ENCODE assay signal across 20 mouse cellular contexts in the genomic region with DNA sequence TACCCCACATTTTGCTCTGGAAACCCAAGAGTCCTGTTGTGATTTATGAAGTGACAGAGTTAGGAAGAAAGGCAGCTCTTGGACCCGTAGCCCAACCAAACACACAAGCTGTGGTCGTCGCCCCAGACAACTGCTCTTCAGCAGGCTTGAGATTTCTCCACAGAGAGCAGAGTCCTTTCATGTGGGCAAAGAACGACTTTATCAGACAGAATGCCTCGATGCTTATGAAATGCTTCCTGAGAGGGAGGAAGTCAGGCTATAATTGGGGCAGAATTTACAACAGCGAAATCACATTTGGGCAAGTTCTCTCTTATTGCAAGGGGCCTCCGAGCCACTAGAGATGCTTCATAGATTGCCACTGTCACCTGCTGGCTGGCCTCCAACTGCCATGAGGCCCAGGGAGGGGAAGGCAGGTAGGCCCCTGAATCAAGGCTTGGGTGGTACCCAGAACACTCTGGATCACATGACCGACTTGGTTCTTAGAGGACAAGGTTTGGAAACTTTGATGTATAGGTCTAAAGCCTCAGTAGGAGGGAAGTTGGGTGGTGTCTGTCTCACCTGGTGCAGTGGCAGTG. TPM values are rescaled to one million over a fixed set of nuclear protein-coding genes. Genes with fewer than 3 reads are reported as not detected.
A peak's percentile ranks its signal among the peaks of the same experiment; 100 is the strongest.
DNase-seq lines count a peak whose midpoint lies in the region; ATAC-seq lines count a peak whose summit lies in the region.
"Had no signal": no experiment of that assay in that cellular context is flagged by ENCODE, and none has a peak within 500 bp of the region (broad histone marks: within the 10 kb centered on the region; RNA-seq: fewer than 3 reads in every experiment).

No protein-coding gene starts in this region.

- H3K27me3 ChIP-seq in hindbrain, embryonic 10.5 days (ENCODE audit: insufficient read depth, poor library complexity, severe bottlenecking): no peaks in the 10 kb centered on the region
- H3K27me3 ChIP-seq in kidney, embryonic 16.5 days (ENCODE audit: insufficient read depth, low read length): no peaks in the 10 kb centered on the region
- H3K27me3 ChIP-seq: hindbrain, embryonic 15.5 days; limb, embryonic 12.5 days had no signal

- 82% methylated on average over 8 of the region's 8 CpGs for WGBS in hindbrain, embryonic 10.5 days
- WGBS in kidney, embryonic 16.5 days: 67% methylated on average over 8 of the region's 8 CpGs

- H3K27ac ChIP-seq in hindbrain, embryonic 10.5 days: no peak overlapping the region
- no peak overlapping the region for H3K27ac ChIP-seq in kidney, embryonic 16.5 days (ENCODE audit: low read length)
- H3K27ac ChIP-seq: hindbrain, embryonic 15.5 days; layer of hippocampus, adult 2 months; left cerebral cortex, adult 2 months; limb, embryonic 12.5 days had no signal

- H3K4me2 ChIP-seq in kidney, embryonic 16.5 days (replicated peaks; ENCODE audit: low read depth, low read length): no peak overlapping the region

- H3K4me3 ChIP-seq in hindbrain, embryonic 10.5 days: no peak overlapping the region
- H3K4me3 ChIP-seq in kidney, embryonic 16.5 days (ENCODE audit: low read length): no peak overlapping the region
- H3K4me3 ChIP-seq: left cerebral cortex, adult 2 months had no signal

- DNase-seq in lung, postnatal 25 days (ENCODE audit: low spot score): peak; percentile 12
- DNase-seq in lung, postnatal 10 days: no peak
- peak; percentile 87 for DNase-seq in naive thymus-derived CD4-positive, alpha-beta T cell, adult 2 months (ENCODE audit: low read depth)
- DNase-seq in thymus, postnatal 14 days: peak; percentile 59
- no peak for DNase-seq in hindbrain, embryonic 10.5 days (ENCODE audit: low spot score)
- no peak for DNase-seq in heart, adult 9 months (ENCODE audit: low spot score in 2 of 2)
- DNase-seq: right cerebral cortex, postnatal 25 days had no signal

- H3K36me3 ChIP-seq in hindbrain, embryonic 10.5 days: no peaks in the 10 kb centered on the region
- H3K36me3 ChIP-seq in kidney, embryonic 16.5 days (ENCODE audit: insufficient read depth, low read length): no peaks in the 10 kb centered on the region
- H3K36me3 ChIP-seq: hindbrain, embryonic 15.5 days; limb, embryonic 12.5 days had no signal

- no peak overlapping the region for H3K9ac ChIP-seq in kidney, embryonic 16.5 days (replicated peaks; ENCODE audit: low read length)
- H3K9ac ChIP-seq: hindbrain, embryonic 15.5 days; limb, embryonic 12.5 days had no signal

- H3K4me1 ChIP-seq in hindbrain, embryonic 10.5 days (replicated peaks): peaks cover 20% of the 10 kb centered on the region
- no peaks in the 10 kb centered on the region for H3K4me1 ChIP-seq in kidney, embryonic 16.5 days (ENCODE audit: insufficient read depth, low read length)

- no peaks in the 10 kb centered on the region for H3K9me3 ChIP-seq in hindbrain, embryonic 10.5 days
- H3K9me3 ChIP-seq in kidney, embryonic 16.5 days (ENCODE audit: low read length): no peaks in the 10 kb centered on the region
- H3K9me3 ChIP-seq: hindbrain, embryonic 15.5 days; limb, embryonic 12.5 days had no signal

- ATAC-seq in activated CD4-positive, CD25-positive, alpha-beta regulatory T cell, adult 4 months: peak; percentile 87
- no peak for ATAC-seq in kidney, embryonic 16.5 days (ENCODE audit: low FRiP score, low TSS enrichment)

RNA-seq across cellular contexts. Expression of a gene that starts 27.1 kb away (rescaled TPM):
- under 1 TPM; 0.45 to 0.73 TPM for polyA plus RNA-seq in activated CD4-positive, CD25-positive, alpha-beta regulatory T cell, adult 4 months (2017; shearing (Covaris generic))
- polyA plus RNA-seq in hindbrain, embryonic 10.5 days (2016; fragmentation: Nextera tagmentation; extraction: Ambion mirVana): not detected in 2 replicates
- not detected in 2 replicates for polyA plus RNA-seq in kidney, embryonic 16.5 days (2015; fragmentation: Nextera tagmentation; extraction: Ambion mirVana)
- polyA plus RNA-seq: C2C12; embryonic facial prominence, embryonic 11.5 days; heart, embryonic 16.5 days; hindbrain, embryonic 15.5 days; kidney, embryonic 14.5 days; limb, embryonic 12.5 days; liver, embryonic 16.5 days; midbrain, embryonic 14.5 days; stomach, embryonic 16.5 days had no signal

Comparison
In these comparisons a context has a peak if more than half of its experiments do, and no peak if none do; other contexts are left out.
1. DNase-seq: peak in lung, postnatal 25 days (single experiment), naive thymus-derived CD4-positive, alpha-beta T cell, adult 2 months (single experiment) and thymus, postnatal 14 days (single experiment); none in lung, postnatal 10 days (single experiment), hindbrain, embryonic 10.5 days (single experiment) and heart, adult 9 months (0 of 2).